Mouse (Mus musculus) c-Kit-positive CD71-negative TER-119-negative erythroid progenitor cells, embryonic 14.5 days (primary cell): Measurements from ENCODE around the gene Spopl.
"Not testable (repeated sequence)": the region's sequence is repeated elsewhere in the genome, so short reads cannot be mapped to it uniquely, and the experiment has no call there.

Source experiments
- DNase-seq: peaks from one replicate; pipeline ENCODE4 v3.0.0-alpha.2; 2013; ENCODE audit warnings: low read depth

Gene Spopl

DNA sequence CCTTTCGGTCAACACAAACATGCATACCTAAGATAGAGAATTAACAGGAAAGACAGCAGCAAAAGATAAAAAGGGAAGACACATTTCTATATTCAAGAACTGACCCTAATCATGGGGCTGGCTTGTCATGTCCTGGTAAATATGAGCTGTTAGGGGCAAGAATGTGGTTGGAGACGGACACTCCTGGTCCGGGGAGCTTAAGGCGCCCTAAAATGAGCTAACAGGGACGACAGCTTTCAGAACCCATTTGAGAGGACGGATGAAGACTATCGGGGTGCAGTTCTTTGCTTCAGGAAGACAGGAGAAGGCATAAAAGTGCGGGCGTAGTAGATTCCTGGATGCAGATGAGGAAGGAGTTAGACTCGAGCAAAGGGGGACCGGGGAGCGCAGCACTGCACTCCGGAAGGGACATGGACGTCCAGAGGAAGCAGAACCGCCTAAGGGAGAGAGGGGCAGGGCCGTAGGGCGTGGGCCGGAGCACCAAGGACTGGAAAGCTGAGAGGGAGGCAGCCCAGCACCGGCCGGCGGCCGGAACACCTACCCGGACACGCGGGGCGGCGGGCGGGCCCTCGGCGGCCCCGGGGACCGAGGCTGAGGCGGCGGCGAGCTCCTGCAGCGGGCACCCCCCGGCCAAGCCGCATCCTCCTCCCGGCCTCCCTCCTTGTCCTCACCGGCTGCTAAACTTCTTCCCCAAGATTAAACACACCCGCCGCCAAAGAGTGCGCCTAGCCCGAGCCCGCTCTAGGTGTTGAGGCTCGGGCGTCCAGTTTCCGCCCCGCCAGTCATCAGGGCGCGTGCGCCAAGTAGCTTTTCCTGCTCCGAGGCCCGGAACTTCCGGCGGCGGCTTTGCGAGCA lies at the start of gene Spopl:
Spopl (minus strand) TSS at position 805 of the 855 bp plus-strand sequence.
- DNase-seq: peak; percentile 56

DNA sequence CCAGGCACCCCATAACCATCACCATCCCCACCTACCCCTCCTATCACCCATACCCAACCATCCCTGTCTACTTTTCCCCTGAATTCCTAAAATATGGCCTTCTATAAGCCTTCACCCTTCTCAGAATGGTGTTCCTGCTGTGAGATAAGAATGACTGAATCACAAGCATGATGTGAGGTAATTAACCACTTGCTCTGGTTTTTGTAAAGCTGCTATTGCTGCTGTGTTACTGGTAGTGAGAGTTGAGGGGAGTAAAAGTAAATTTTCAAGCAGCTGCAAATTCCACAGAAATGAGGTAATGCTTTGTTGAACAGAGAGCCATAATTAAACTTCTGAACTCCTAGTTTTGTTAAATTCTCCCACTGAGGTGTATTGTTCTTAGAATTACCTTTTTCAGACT lies 48.2 kb upstream of the Spopl start:
- no peak for DNase-seq

DNA sequence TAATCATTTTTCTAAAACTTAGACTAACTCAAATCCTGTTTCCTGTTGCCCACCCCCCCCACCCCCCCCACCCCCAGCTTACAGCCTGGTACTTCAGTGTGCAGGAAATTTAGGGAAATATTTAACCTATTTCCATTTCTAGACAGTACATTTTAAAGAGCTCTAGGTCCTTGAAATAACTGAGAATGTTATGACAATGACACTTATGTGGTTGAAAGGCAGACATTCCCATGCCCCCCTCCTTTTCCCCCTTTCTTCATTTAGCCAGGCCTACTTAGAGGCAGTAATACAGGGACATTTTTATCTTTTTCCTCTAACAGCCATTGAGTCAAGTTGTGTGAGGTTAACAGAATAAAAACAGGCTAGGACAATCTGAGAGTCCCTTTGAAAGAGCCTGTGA lies 46.1 kb upstream of the Spopl start:
- no peak for DNase-seq

- DNase-seq: no peak
Observed at GRCm38 (mm10) chr2:23605391-23605790, 33.5 kb upstream of the Spopl start.

DNA sequence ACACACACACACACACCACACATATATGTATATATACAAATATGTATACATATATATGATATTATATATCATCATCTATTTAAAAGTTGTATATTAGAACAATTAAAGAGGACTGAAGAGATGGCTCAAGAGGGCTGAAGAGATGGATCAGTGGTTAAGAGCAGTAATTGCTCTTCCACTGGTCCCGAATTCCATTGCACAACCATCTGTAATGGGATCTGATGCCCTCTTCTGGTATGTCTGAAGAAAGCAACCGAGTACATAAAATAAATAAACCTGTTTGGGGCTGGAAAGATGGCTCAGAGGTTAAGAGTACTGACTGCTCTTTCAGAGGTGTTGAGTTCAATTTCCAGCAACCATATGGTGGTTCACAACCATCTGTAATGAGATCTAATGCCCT lies 16.9 kb upstream of the Spopl start:
- no peak for DNase-seq

- not testable (repeated sequence) for DNase-seq
Observed at GRCm38 (mm10) chr2:23572157-23572532, 239 bp upstream of the Spopl start.

- no peak for DNase-seq
Observed at GRCm38 (mm10) chr2:23570563-23570962, 1.3 kb downstream of the Spopl start.

DNA sequence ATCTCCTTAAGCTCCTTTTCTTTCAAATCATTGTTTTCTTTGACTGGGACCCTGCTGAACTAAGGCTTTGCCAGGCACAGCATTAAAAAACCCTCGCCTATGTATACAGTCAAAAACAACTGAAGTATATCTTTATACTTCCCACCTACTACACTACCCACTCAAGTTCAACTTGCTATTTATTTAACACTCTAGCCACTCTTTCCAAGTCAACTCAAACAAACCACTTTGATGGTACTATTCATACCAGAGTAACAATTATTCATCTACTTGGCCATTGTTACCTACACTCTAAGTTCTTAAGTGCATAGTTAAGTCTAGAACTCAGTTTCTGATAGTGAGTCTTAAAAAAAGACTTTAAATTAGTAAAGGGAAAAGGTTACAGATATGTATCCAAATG lies 3.1 kb downstream of the Spopl start:
- DNase-seq: no peak

GRCm38 (mm10) chr2:23565081-23565801 lies 6.7 kb downstream of the Spopl start:
- no peak for DNase-seq

- DNase-seq: no peak
Observed at GRCm38 (mm10) chr2:23562898-23563297, 9.0 kb downstream of the Spopl start.

DNA sequence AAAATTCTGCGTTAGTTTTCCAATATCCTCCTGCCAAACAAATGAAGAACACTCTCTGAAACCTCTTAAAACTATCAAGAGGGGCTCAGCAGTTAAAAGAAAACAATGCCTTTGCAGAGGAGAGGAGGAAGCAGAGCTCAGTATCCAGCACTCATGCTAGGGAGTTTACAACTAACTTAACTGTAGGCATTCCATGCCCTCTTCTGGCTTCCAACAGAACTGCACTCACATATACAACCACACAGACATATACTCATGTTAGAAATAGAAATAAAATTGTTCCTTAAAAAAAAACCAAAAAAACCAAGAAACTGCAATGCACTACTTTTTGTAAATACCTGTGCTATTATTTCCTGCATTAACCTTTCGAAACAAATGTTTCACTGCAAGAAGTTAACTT lies 12.7 kb downstream of the Spopl start:
- DNase-seq: no peak

DNA sequence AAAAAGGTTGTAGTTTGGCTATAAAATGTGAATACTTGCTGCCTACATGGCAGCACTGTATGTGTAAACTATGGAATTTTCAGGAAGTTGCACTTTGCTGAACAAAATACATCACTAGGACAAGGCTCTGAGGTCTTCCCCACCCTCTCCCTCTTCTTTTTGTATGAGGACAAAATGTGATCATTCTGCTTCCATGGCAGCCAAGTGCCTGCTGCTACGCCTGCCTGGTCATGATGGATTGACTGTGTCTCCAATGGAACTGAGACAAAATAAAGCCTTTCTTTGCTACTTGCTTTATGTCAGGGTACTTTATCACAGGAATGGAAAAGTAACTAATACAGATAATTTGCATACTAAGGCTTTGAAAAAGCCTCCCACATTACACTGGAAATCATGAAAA lies 20.7 kb downstream of the Spopl start:
- DNase-seq: no peak

DNA sequence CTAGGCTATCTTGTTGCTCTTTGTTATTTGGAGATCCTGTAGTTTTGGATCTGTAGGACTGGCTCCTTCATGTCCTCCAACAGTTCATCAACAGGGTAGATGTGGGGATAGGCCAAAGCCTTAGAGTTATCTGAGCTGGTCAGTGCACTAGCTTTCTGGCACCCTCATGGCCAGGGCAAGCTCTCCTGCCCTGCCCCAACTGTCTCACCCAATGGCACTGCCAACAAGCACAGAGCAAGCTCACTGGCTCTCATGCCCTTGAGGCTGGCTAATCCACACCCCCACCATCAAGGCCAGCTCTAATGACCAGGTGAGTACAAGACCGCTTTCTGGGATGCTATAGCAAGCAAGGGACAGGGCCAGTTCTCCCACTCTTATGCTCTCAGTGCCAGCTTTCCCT lies 24.7 kb downstream of the Spopl start:
- no peak for DNase-seq

DNA sequence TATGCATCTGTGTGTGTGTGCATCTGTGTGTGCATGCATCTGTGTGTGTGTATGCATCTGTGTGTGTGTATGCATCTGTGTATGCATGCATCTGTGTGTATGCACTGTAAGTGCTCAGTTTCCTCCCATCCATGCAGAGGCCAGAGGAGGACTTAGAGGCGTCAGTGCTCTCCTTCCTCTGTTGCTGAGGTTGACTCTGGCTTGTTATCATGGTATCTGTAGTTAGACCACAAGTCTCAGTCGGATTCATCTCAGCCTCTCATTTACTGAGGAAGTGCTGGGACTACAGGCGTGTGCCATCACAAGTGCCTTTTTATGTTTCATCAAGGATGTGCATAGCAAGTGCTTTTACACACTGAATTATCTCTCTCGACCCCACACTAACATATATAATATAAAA lies 31.9 kb downstream of the Spopl start:
- DNase-seq: no peak

- DNase-seq: not testable (repeated sequence)
Observed at GRCm38 (mm10) chr2:23527717-23528116, 44.2 kb downstream of the Spopl start.

DNA sequence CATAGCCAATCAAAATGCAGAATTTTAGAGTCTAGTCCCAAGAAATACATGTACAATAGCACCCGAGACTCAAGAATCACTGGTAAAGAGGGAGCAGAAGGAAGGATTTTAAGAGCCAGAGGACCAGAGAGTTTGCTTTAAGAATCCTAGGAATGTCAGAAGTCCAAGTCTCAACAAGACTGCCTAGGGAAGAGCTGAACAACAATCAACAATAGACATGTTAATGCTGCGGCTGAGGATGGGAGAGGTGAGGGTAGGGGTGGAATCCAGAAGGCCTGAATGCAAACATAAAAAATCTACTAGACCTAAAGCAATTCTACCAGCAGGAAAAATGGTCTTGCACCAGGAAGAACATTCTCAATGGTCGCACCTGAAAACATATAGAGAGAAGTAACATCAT lies 66.8 kb downstream of the Spopl start:
- DNase-seq: no peak

DNA sequence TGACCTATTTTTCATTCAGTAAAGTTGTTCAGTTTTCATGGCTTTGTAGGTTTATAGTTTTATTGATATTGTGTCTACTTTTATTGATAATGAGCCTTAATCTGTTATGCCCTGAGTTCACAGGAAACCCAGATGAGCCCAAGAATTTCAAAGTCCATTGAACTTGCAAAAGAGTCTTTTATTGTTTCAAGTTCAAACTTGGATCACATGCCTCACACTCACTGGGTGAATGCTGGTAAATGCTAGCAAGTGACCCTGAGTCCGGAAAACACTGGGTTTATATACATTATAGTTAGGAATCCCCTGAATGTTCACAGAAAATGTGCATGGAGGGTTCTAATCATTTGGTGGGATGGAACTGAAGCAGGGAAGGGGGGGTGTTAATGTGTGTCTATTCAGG lies 90.2 kb downstream of the Spopl start:
- no peak for DNase-seq

- no peak for DNase-seq
Observed at GRCm38 (mm10) chr2:23467471-23467870, 104.4 kb downstream of the Spopl start.

- DNase-seq: no peak
Observed at GRCm38 (mm10) chr2:23457452-23457851, 114.5 kb downstream of the Spopl start.
